In genomic region chr5:113907786-113908567, GRCm38 (mm10) we compare ENCODE assay signal across 7 mouse cellular contexts. TPM values are rescaled to one million over a fixed set of nuclear protein-coding genes. Genes with fewer than 3 reads are reported as not detected.
DNase-seq lines count a peak whose midpoint lies in the region; ATAC-seq and TF ChIP-seq lines count a peak whose summit lies in the region.

No protein-coding gene starts in this region.

- under 1% methylated on average over 69 of the region's 69 CpGs for WGBS in hindbrain, embryonic 15.5 days

- H3K36me3 ChIP-seq in hindbrain, embryonic 15.5 days: no peaks in the 10 kb centered on the region

- peak overlapping the region; percentile 91 for H3K9ac ChIP-seq in hindbrain, embryonic 15.5 days

- H3K4me2 ChIP-seq in hindbrain, embryonic 15.5 days: peak overlapping the region; percentile 70

- peak overlapping the region; percentile 95 for H3K4me3 ChIP-seq in gastrocnemius, adult 2 months
- peak overlapping the region; percentile 92 for H3K4me3 ChIP-seq in hindbrain, embryonic 15.5 days

- H3K4me1 ChIP-seq in hindbrain, embryonic 15.5 days (replicated peaks): peaks cover 45% of the 10 kb centered on the region

- no peaks in the 10 kb centered on the region for H3K9me3 ChIP-seq in hindbrain, embryonic 15.5 days

- intact Hi-C loops in gastrocnemius, adult 2 months (cut with DNase I): loop anchor here (1.0 to 2.0 kb wide), 3 partner anchors 37 to 53 kb away; no protein-coding TSS in a partner anchor
- intact Hi-C loops in left cerebral cortex, postnatal 4 days (cut with DNase I): no loop called here

- peak; percentile 74 for ATAC-seq in hindbrain, embryonic 15.5 days (ENCODE audit: low FRiP score, low read depth)

- H3K27ac ChIP-seq in gastrocnemius, adult 2 months: peak overlapping the region; percentile 93
- H3K27ac ChIP-seq in hindbrain, embryonic 15.5 days (replicated peaks): peak overlapping the region; percentile 97

- peak; percentile 79 for DNase-seq in ZHBTc4 (ENCODE audit: low read depth, low spot score)
- DNase-seq in cerebellum, adult 9-11 months: peak; percentile 77
- peak; percentile 80 for DNase-seq in gastrocnemius, adult 2 months
- DNase-seq in left cerebral cortex, postnatal 4 days: peak; percentile 60
- DNase-seq in mesoderm, embryonic 11.5 days (ENCODE audit: low read depth, low spot score): peak; percentile 71
- DNase-seq in spleen, adult 12 weeks (ENCODE audit: low spot score): peak; percentile 63

- no peaks in the 10 kb centered on the region for H3K27me3 ChIP-seq in hindbrain, embryonic 15.5 days

- TF ChIP-seq CTCF in gastrocnemius, adult 2 months (IDR thresholded peaks at IDR 0.05): no peak

RNA-seq across cellular contexts. Expression of gene Coro1c, which starts 0.6 kb away (rescaled TPM):
- total RNA-seq in gastrocnemius, adult 2 months (2021): 10 to 100 TPM in 1 of 2 experiments, 1 to 10 TPM in 1; 7.8 to 11.8 TPM
- 175 and 182 TPM in 2 replicates for polyA plus RNA-seq in hindbrain, embryonic 15.5 days (2015; fragmentation: Nextera tagmentation; extraction: Ambion mirVana)
- total RNA-seq in left cerebral cortex, postnatal 4 days (2021): 100 to 1,000 TPM; 183 to 194 TPM

Comparison
In these comparisons a context has a peak if more than half of its experiments do, and no peak if none do; other contexts are left out.
1. Peak in every context shown above with its lines: DNase-seq, ATAC-seq, H3K4me3 ChIP-seq and H3K27ac ChIP-seq.
2. RNA of gene Coro1c, which starts 0.6 kb away (total RNA-seq): 183 to 194 TPM in left cerebral cortex, postnatal 4 days; 7.8 to 11.8 TPM in gastrocnemius, adult 2 months; every median in the first group is over 10 times any median in the second.